ENCODE assay signal across 14 mouse cellular contexts in the genomic region with DNA sequence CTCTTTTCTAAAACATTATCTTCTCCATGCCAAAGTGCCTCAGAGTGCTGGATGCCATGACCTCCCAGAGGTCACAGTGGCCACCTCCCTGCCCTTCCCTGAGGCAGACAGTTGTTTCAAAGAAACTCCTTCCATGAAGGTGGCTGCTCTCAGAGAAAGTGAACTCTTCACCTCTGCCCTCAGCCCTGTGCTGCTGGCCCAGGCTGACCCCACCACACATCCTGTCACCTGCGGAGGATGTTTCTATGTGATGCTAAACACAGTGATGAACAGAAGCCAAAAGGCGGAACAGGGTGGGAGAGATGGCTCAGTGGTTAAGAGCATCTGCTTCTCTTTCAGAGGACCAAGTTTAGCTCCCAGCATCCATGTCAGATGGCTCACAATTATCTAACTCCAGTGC.
"Had no signal": no experiment of that assay in that cellular context is flagged by ENCODE, and none has a peak within 500 bp of the region (broad histone marks: within the 10 kb centered on the region; RNA-seq: fewer than 3 reads in every experiment).

No protein-coding gene starts in this region.

- H3K9me3 ChIP-seq: kidney, embryonic 15.5 days; limb, embryonic 13.5 days; lung, embryonic 15.5 days; midbrain, embryonic 12.5 days; neural tube, embryonic 13.5 days had no signal

- H3K4me2 ChIP-seq: kidney, embryonic 15.5 days; limb, embryonic 13.5 days; lung, embryonic 15.5 days; midbrain, embryonic 12.5 days; neural tube, embryonic 13.5 days had no signal

- H3K27ac ChIP-seq: kidney, embryonic 15.5 days; limb, embryonic 13.5 days; lung, embryonic 15.5 days; midbrain, embryonic 12.5 days; neural tube, embryonic 13.5 days had no signal

- ATAC-seq: intestine, embryonic 16.5 days; midbrain, embryonic 16.5 days had no signal

- H3K36me3 ChIP-seq: kidney, embryonic 15.5 days; neural tube, embryonic 13.5 days had no signal

- H3K4me3 ChIP-seq: kidney, embryonic 15.5 days; limb, embryonic 13.5 days; lung, embryonic 15.5 days; midbrain, embryonic 12.5 days; neural tube, embryonic 13.5 days had no signal

- DNase-seq: kidney, adult 2 months; kidney, postnatal 14 days; layer of hippocampus, postnatal 36 days; left cerebral cortex, postnatal 4 days; retina, postnatal 1 day; right cerebral cortex, postnatal 4 days; spleen, adult 18-20 months had no signal

- H3K4me1 ChIP-seq: midbrain, embryonic 12.5 days had no signal

- H3K9ac ChIP-seq: kidney, embryonic 15.5 days; limb, embryonic 13.5 days; lung, embryonic 15.5 days; midbrain, embryonic 12.5 days; neural tube, embryonic 13.5 days had no signal

- H3K27me3 ChIP-seq: kidney, embryonic 15.5 days; limb, embryonic 13.5 days; lung, embryonic 15.5 days; midbrain, embryonic 12.5 days; neural tube, embryonic 13.5 days had no signal
